Mouse (Mus musculus): ENCODE data around the gene Gpx2. TPM values are rescaled to one million over a fixed set of nuclear protein-coding genes. Genes with fewer than 3 reads are reported as not detected.

Gpx2 gene
- polyA plus RNA-seq, 1 experiment = not detected

DNA sequence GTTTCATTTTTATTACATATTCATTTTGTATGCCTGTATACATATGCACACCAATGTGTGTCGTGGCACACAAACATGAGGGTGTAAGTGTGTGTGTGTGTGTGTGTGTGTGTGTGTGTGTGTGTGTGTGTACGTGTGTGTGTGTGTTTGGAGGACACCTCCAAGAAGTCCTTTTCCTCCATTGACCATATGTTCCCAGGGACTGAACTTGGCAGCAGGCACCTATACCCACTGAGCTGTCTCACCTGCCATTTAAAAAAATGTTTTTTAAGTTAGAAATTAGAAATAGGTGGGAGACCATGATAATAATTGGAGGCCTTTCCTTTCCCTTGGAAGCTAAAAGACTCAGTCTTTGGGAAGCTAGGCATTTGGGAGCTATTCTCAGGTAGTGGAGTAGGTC lies 18.8 kb upstream of the Gpx2 start:
- no peak for TF ChIP-seq GATA1 (IDR thresholded peaks at IDR 0.05; ENCODE audit: low read length)

DNA sequence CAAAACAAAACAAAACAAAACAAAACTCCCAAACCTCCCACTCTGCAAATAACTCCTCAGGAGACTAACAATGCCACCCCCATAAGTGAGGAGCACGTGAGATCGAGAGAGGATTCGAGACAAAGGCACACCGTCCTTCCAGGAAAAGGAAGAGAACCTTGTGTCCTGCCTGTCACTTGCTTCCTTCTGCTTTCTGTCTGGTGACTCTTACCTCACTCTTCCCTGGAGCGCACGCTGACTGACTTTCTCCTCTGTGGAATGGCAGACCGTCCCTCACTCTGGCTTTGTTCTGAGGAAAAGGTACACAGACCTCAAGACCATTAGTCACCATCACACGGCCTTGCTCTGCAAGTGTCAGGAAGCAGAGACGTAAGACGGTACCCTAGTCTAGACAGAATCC lies 18.2 kb upstream of the Gpx2 start:
- TF ChIP-seq GATA1 (IDR thresholded peaks at IDR 0.05; ENCODE audit: low read length) = no peak

DNA sequence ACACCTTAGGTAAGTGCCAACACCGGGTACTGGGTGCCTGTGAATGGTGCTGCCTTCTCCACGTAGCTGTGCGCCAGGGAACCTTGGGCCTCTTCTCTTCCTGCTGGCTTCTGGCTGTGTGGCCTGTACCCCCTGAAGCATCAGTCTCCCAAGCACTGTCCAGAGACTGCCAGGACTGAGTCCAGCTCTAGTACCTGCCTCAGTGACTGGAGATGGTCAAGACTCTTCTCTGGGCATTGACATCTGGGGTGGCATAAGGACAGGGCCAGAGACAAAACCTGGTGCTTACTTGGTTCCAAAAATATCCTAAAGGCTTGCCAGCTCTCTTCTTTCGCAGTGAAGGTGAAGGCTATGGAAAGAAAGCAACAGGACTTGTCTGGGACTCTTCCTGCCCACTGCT lies 15.7 kb upstream of the Gpx2 start:
- no peak for TF ChIP-seq GATA1 (IDR thresholded peaks at IDR 0.05; ENCODE audit: low read length)

GRCm38 (mm10) chr12:76810491-76810890 lies 15.1 kb upstream of the Gpx2 start:
- no peak for TF ChIP-seq GATA1 (IDR thresholded peaks at IDR 0.05; ENCODE audit: low read length)

- no peak for TF ChIP-seq GATA1 (IDR thresholded peaks at IDR 0.05; ENCODE audit: low read length)
Observed at GRCm38 (mm10) chr12:76807796-76808195, 12.4 kb upstream of the Gpx2 start.

DNA sequence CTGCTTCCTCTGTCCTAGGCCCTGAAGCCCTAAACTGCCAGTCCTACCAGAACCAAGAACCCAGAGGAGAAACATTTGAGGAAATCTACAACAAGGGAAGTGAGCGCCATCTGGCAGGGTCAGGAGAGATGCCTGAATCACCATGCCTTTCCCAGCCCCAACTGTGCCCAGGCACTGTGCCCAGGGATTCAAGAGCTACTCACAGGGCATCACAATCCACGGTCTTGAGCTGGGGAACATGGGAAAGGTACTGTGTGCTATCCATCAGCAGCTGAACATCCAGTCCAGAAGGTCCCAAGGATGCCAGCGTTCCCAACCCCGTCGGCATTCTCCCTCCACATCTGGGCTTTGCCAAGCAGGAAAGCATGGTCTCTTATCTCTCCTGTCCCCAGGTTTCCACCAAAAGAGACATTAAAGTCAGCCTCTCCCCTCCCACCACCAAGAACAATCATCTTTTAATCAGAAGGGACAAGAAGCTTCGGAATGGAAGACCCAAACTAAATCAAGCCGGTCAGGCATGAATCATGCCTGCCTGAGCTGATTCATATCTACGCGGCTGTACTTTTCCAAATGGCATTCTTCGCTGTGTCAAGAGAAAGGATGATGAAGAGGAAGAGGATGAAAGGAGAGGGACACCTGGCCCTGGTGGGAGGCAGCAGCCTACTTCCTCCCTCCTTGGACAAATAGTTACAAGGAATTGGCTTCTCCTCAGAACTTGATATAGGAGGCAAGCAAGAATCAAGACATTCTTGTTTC lies 9.9 kb upstream of the Gpx2 start:
- TF ChIP-seq GATA1 (IDR thresholded peaks at IDR 0.05; ENCODE audit: low read length) = no peak

DNA sequence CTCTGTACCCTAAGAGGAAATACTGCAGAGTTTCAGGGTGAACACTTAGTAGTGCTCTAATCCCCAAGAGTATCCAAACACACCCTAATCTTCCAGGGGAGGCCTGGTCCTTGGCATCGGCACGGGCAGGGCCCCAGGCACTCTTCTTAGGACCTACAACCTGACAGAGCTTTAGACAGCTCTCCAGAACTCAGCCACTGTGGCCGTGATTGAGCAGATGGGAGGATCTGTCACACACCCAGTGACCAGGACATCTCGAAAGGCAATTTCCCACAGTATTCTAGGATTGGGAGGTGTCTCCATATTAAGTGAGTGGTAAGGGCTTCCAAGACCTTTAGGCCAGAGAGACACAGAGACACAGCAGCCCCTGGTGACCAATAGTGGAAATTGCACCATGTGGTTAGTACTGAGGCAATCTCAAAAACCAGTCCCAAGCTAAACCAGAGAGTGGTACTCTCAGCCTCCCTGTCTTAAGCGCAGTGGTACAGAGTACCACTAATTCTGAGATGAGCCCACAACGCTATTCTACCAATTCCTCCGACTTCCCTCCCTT lies 8.4 kb upstream of the Gpx2 start:
- TF ChIP-seq GATA1 (IDR thresholded peaks at IDR 0.05; ENCODE audit: low read length) = no peak

DNA sequence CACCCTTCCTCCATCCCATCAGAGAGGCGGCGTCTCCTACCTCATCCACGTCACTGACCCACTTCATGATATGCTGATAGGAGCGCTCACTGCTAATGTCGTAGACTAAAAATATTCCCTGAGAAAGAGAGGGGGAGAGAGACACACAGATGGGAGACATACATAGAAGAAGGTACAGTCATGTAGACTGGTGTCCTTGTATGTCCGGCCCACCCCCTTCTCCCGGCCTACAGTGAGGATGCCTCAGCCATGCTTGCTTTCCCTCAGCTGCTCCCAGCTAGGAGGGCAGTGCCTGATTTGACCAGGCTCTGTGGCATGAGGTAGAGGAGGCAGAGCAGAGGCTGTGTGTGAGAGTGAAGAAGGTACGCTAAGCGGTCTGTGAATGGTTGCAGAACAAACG lies 7.7 kb upstream of the Gpx2 start:
- no peak for TF ChIP-seq GATA1 (IDR thresholded peaks at IDR 0.05; ENCODE audit: low read length)

DNA sequence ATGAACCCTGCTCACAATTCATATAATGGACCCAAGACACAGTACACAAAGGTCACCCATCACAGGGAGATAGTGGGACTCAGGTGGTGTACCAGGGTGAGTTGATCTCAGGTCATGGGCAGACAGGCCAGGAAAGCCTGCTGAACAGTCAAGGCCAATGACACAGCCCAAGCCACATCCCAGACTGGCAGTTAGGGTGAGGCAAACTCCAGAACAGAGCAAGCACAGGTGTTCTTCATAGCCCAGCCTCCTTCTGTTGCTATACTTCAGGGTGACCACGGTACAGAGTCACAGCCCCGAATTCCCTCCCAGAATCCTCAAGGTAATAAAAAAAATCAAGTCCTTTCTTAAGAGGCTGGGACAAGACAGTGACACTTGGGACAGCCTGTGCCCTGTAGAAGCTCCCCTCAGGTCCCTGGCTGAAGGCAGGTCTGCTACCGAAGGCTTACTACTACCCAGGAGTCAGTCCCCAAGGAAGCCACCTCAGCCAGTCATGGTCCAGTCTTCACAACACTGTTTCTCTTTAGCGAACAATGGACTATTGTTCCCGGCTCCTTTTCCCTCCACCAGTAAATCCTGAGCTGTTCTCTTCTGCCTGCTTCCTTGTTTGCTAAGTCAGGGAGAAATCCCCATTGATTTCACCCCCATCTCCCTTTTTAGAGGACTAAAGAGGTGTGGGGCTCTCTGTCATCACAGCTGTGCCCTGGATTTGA lies 2.8 kb upstream of the Gpx2 start:
- no peak for TF ChIP-seq GATA1 (IDR thresholded peaks at IDR 0.05; ENCODE audit: low read length)

- no peak for TF ChIP-seq GATA1 (IDR thresholded peaks at IDR 0.05; ENCODE audit: low read length)
Observed at GRCm38 (mm10) chr12:76796938-76797539, 1.7 kb upstream of the Gpx2 start.

- TF ChIP-seq GATA1 (IDR thresholded peaks at IDR 0.05; ENCODE audit: low read length) = no peak
Observed at GRCm38 (mm10) chr12:76790446-76791084, 4.8 kb downstream of the Gpx2 start.

- no peak for TF ChIP-seq GATA1 (IDR thresholded peaks at IDR 0.05; ENCODE audit: low read length)
Observed at GRCm38 (mm10) chr12:76784056-76784619, 11.2 kb downstream of the Gpx2 start.

DNA sequence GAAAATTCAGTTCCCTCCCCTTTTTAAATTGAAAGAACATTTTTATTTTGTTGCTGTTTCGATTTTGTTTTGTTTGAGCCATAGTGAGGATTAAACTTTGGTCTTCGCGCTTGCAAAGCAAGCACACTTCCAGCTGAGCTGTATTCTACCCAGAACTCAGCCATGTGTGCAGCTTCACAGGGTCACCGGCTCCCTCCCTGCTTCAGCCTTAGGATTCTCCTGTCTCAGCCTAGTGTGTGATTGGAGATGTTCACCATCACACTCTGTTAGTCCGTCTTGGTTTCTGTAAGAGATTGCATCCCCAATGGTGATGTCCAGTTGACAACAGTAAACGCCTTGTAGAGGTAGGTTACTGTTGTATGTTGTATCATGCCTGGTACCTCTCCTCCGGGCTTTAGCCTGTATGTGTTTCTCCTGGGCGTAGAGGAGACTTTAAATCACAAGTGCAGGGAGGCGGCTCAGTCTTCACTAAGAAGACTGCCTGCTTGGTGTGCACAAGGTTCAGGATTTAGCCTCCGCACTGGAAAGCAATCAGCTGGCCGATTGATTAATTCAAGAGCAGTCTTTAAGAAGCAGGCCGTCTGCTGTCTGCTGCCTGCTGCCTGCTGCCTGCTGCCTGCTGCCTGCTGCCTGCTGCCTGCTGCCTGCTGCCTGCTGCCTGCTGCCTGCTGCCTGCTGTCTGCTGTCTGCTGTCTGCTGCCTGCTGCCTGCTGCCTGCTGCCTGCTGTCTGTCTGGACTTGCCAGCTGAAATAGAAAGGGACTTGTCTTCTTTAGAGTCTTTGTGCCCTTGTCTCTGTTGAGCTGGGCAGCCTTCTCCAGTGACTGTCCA lies 14.5 kb downstream of the Gpx2 start:
- TF ChIP-seq GATA1 (IDR thresholded peaks at IDR 0.05; ENCODE audit: low read length) = no peak

GRCm38 (mm10) chr12:76779951-76780350 lies 15.4 kb downstream of the Gpx2 start:
- TF ChIP-seq GATA1 (IDR thresholded peaks at IDR 0.05; ENCODE audit: low read length) = no peak
